Comparison of ENCODE assay signal across 8 mouse cellular contexts in the genomic region with DNA sequence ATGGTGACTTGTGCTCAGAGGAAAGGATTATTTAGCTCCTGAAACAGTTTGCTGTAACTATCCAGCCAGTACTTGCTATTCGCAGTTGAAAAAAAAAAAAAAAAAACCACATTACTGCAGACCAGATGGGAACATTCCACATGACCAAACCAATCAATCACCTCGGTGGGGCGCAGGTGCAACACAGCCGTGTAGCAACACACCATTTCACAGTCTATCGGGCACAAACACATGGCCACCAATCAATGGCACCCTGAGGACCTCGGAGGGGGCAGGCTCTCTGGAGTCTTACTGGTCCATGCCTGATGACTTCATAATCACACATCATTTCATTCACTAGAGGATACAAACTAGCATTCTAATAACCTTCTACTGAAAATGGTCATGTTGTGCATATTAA.
DNase-seq lines count a peak whose midpoint lies in the region; ATAC-seq lines count a peak whose summit lies in the region.

No protein-coding gene starts in this region.

- no peak overlapping the region for H3K4me2 ChIP-seq in embryonic facial prominence, embryonic 14.5 days (ENCODE audit: low read depth, low read length)
- H3K4me2 ChIP-seq in neural tube, embryonic 11.5 days (ENCODE audit: low read depth): no peak overlapping the region

- H3K4me3 ChIP-seq in embryonic facial prominence, embryonic 14.5 days (ENCODE audit: low read depth, low read length): no peak overlapping the region
- no peak overlapping the region for H3K4me3 ChIP-seq in neural tube, embryonic 11.5 days (ENCODE audit: low read depth, low read length)

- DNase-seq in kidney, adult 11 months: peak; percentile 7
- no peak for DNase-seq in kidney, postnatal 14 days
- DNase-seq in brain, adult 2 months (ENCODE audit: low read depth, low spot score): peak; percentile 97
- DNase-seq in embryonic facial prominence, embryonic 14.5 days (ENCODE audit: low spot score): peak; percentile 88
- DNase-seq in layer of hippocampus, adult 8-10 months (ENCODE audit: low spot score in 2 of 2): peak; percentile 21 to 22
- peak; percentile 89 for DNase-seq in neural tube, embryonic 11.5 days (ENCODE audit: low spot score)
- DNase-seq in urinary bladder, adult 2 months (ENCODE audit: low spot score): no peak

- 22% methylated on average over 6 of the region's 6 CpGs for WGBS in embryonic facial prominence, embryonic 14.5 days
- WGBS in neural tube, embryonic 11.5 days: 16% methylated on average over 6 of the region's 6 CpGs

- H3K4me1 ChIP-seq in embryonic facial prominence, embryonic 14.5 days (ENCODE audit: control insufficient read depth, insufficient read depth, low read length): peaks cover 38% of the 10 kb centered on the region
- H3K4me1 ChIP-seq in neural tube, embryonic 11.5 days (ENCODE audit: control insufficient read depth, insufficient read depth, low read length): peaks cover 31% of the 10 kb centered on the region

- no peaks in the 10 kb centered on the region for H3K36me3 ChIP-seq in embryonic facial prominence, embryonic 14.5 days (ENCODE audit: control insufficient read depth, insufficient read depth, low read length)
- H3K36me3 ChIP-seq in neural tube, embryonic 11.5 days (ENCODE audit: control insufficient read depth, insufficient read depth, low read length): no peaks in the 10 kb centered on the region

- no peak overlapping the region; the same call in 1 of the 2 replicates for H3K27ac ChIP-seq in embryonic facial prominence, embryonic 14.5 days (replicated peaks; ENCODE audit: low read depth, low read length)
- H3K27ac ChIP-seq in neural tube, embryonic 11.5 days (ENCODE audit: low read depth, low read length): peak overlapping the region; percentile 47; the same call in 1 of the 2 replicates

- H3K9me3 ChIP-seq in embryonic facial prominence, embryonic 14.5 days (ENCODE audit: control insufficient read depth, low read length): no peaks in the 10 kb centered on the region
- no peaks in the 10 kb centered on the region for H3K9me3 ChIP-seq in neural tube, embryonic 11.5 days (ENCODE audit: control insufficient read depth, low read length)

- peak; percentile 95 for ATAC-seq in embryonic facial prominence, embryonic 14.5 days (ENCODE audit: low read depth)
- peak; percentile 96 for ATAC-seq in neural tube, embryonic 11.5 days (ENCODE audit: insufficient read depth, low FRiP score, low TSS enrichment)
- ATAC-seq in megakaryocyte, adult 5-6 weeks (ENCODE audit: poor library complexity, severe bottlenecking): no peak

- no peaks in the 10 kb centered on the region for H3K27me3 ChIP-seq in embryonic facial prominence, embryonic 14.5 days (replicated peaks; ENCODE audit: control insufficient read depth, insufficient read depth, low read length)
- no peaks in the 10 kb centered on the region for H3K27me3 ChIP-seq in neural tube, embryonic 11.5 days (ENCODE audit: control insufficient read depth, insufficient read depth, low read length)

- H3K9ac ChIP-seq in embryonic facial prominence, embryonic 14.5 days (ENCODE audit: low read depth, low read length): no peak overlapping the region
- no peak overlapping the region for H3K9ac ChIP-seq in neural tube, embryonic 11.5 days (ENCODE audit: low read length)

Comparison
In these comparisons a context has a peak if more than half of its experiments do, and no peak if none do; other contexts are left out.
1. DNase-seq: peak in kidney, adult 11 months (single experiment), brain, adult 2 months (single experiment), embryonic facial prominence, embryonic 14.5 days (single experiment), layer of hippocampus, adult 8-10 months (2 of 2) and neural tube, embryonic 11.5 days (single experiment); none in kidney, postnatal 14 days (single experiment) and urinary bladder, adult 2 months (single experiment).